8 mouse cellular contexts compared by ENCODE assay signal in genomic region chr2:181598454-181599351, GRCm38 (mm10). TPM values are rescaled to one million over a fixed set of nuclear protein-coding genes. Genes with fewer than 3 reads are reported as not detected.
DNase-seq lines count a peak whose midpoint lies in the region; ATAC-seq and TF ChIP-seq lines count a peak whose summit lies in the region.

Gene Samd10 (minus strand): TSS chr2:181599212.

- H3K4me2 ChIP-seq in heart, embryonic 16.5 days (ENCODE audit: low read depth, low read length), result peak within 1 kb of the TSS; percentile 97
- peak within 1 kb of the TSS; percentile 83 for H3K4me2 ChIP-seq in liver, embryonic 14.5 days (ENCODE audit: low read depth)

- TF ChIP-seq POLR2A in cortical plate, adult 2 months (IDR thresholded peaks at IDR 0.05; ENCODE audit: extremely low read depth, insufficient read depth, low read length), result 0 out of 2 replicates have a peak, but pooled peaks have one; percentile 51
- 0 out of 2 replicates have a peak, but pooled peaks have one; percentile 27 for TF ChIP-seq POLR2A in thymus, adult 2 months (IDR thresholded peaks at IDR 0.05; ENCODE audit: control insufficient read depth, extremely low read depth, insufficient read depth, low read length, poor library complexity)

- H3K4me1 ChIP-seq in cortical plate, adult 2 months (ENCODE audit: control insufficient read depth, insufficient read depth, low read length), result peaks cover 2% of the 10 kb centered on the region; the same call in 1 of the 2 replicates
- peaks cover 15% of the 10 kb centered on the region for H3K4me1 ChIP-seq in heart, embryonic 16.5 days (ENCODE audit: control insufficient read depth, insufficient read depth, low read length)
- H3K4me1 ChIP-seq in liver, embryonic 14.5 days (replicated peaks; ENCODE audit: control insufficient read depth in 2 of 2, insufficient read depth in 2 of 2, low read length in 1 of 2), result peaks cover 14 to 21% of the 10 kb centered on the region in 2 experiments; a peak in 3 of 4 replicates
- peaks cover 12% of the 10 kb centered on the region for H3K4me1 ChIP-seq in thymus, adult 2 months (replicated peaks; ENCODE audit: control insufficient read depth, insufficient read depth, low read length)

- H3K36me3 ChIP-seq in heart, embryonic 16.5 days (ENCODE audit: control insufficient read depth, insufficient read depth), result no peaks in the 10 kb centered on the region
- H3K36me3 ChIP-seq in liver, embryonic 14.5 days (replicated peaks; ENCODE audit: control insufficient read depth, insufficient read depth, low read depth), result no peaks in the 10 kb centered on the region
- H3K36me3 ChIP-seq in thymus, adult 2 months (ENCODE audit: control insufficient read depth, insufficient read depth, low read length), result no peaks in the 10 kb centered on the region

- H3K4me3 ChIP-seq in cortical plate, adult 2 months (ENCODE audit: insufficient read depth, low read length), result peak within 1 kb of the TSS; percentile 65
- peak within 1 kb of the TSS; percentile 86 for H3K4me3 ChIP-seq in heart, embryonic 16.5 days (ENCODE audit: low read length)
- peak within 1 kb of the TSS; percentile 62 to 66 for H3K4me3 ChIP-seq in liver, embryonic 14.5 days (ENCODE audit: insufficient read depth in 1 of 2, low read depth in 2 of 2, low read length in 2 of 2)
- peak within 1 kb of the TSS; percentile 73 for H3K4me3 ChIP-seq in thymus, adult 2 months (ENCODE audit: control insufficient read depth, insufficient read depth, low read length)

- H3K27me3 ChIP-seq in heart, embryonic 16.5 days (ENCODE audit: control insufficient read depth, insufficient read depth, low read length), result no peaks in the 10 kb centered on the region
- peaks cover 14% of the 10 kb centered on the region for H3K27me3 ChIP-seq in liver, embryonic 14.5 days (ENCODE audit: control insufficient read depth, insufficient read depth, low read length)
- H3K27me3 ChIP-seq in thymus, adult 2 months (ENCODE audit: control insufficient read depth, insufficient read depth, low read length), result no peaks in the 10 kb centered on the region

- no peak for TF ChIP-seq CTCF in cortical plate, adult 2 months (IDR thresholded peaks at IDR 0.05; ENCODE audit: extremely low read depth, insufficient read depth, low read length)
- TF ChIP-seq CTCF in liver, embryonic 14.5 days (IDR thresholded peaks at IDR 0.05; ENCODE audit: low read depth), result no peak
- peak; percentile 46; the same call in 1 of the 2 replicates for TF ChIP-seq CTCF in thymus, adult 2 months (IDR thresholded peaks at IDR 0.05; ENCODE audit: borderline replicate concordance, control insufficient read depth, extremely low read depth, insufficient read depth, low read length, poor library complexity)

- DNase-seq in A20 (ENCODE audit: low read depth, low spot score) (peak; percentile 89), R1 (ENCODE audit: low read depth, low spot score) (peak; percentile 79)
- DNase-seq in kidney, postnatal 14 days, result peak; percentile 80
- DNase-seq in liver, embryonic 14.5 days (ENCODE audit: low read depth in 3 of 3, low spot score in 3 of 3), result no peak
- DNase-seq in naive thymus-derived CD4-positive, alpha-beta T cell, adult 2 months (ENCODE audit: low read depth), result peak; percentile 77
- peak; percentile 67 for DNase-seq in thymus, adult 2 months

- H3K9me3 ChIP-seq in heart, embryonic 16.5 days (replicated peaks; ENCODE audit: control insufficient read depth, low read length), result no peaks in the 10 kb centered on the region
- no peaks in the 10 kb centered on the region for H3K9me3 ChIP-seq in liver, embryonic 14.5 days (ENCODE audit: control insufficient read depth, low read length)

- ATAC-seq in heart, embryonic 16.5 days (replicated peaks; ENCODE audit: extremely low read depth, insufficient read depth, low FRiP score), result peak; percentile 29
- ATAC-seq in liver, embryonic 14.5 days (ENCODE audit: insufficient read depth), result no peak

- TF ChIP-seq EP300 in liver, embryonic 14.5 days (IDR thresholded peaks at IDR 0.05; ENCODE audit: low read depth), result no peak

- WGBS in heart, embryonic 16.5 days, result 3% methylated on average over 71 of the region's 71 CpGs
- under 1% methylated on average over 71 of the region's 71 CpGs for WGBS in liver, embryonic 14.5 days (ENCODE audit: insufficient replicate concordance)
- WGBS in thymus, adult 2 months, result under 1% methylated on average over 71 of the region's 71 CpGs

- H3K9ac ChIP-seq in heart, embryonic 16.5 days (ENCODE audit: low read length), result peak within 1 kb of the TSS; percentile 91
- peak within 1 kb of the TSS; percentile 45 for H3K9ac ChIP-seq in liver, embryonic 14.5 days (replicated peaks)

- H3K27ac ChIP-seq in cortical plate, adult 2 months (ENCODE audit: insufficient read depth, low read length), result peak within 1 kb of the TSS; percentile 86
- peak within 1 kb of the TSS; percentile 73 for H3K27ac ChIP-seq in heart, embryonic 16.5 days (ENCODE audit: low read length)
- no peak within 1 kb of the TSS for H3K27ac ChIP-seq in liver, embryonic 14.5 days
- H3K27ac ChIP-seq in thymus, adult 2 months (ENCODE audit: control insufficient read depth, insufficient read depth, low read length), result peak within 1 kb of the TSS; percentile 32; the same call in 1 of the 2 replicates

RNA-seq across cellular contexts. Expression of gene Samd10, which starts in this region (rescaled TPM):
- polyA plus RNA-seq in cortical plate, adult 2 months (2012; rRNA removed), result 38.6 and 40.9 TPM in 2 replicates
- polyA plus RNA-seq in heart, embryonic 16.5 days (2015; fragmentation: Nextera tagmentation; extraction: Ambion mirVana), result 11.2 and 12.4 TPM in 2 replicates
- 1.6 TPM in 2 replicates for polyA plus RNA-seq in liver, embryonic 14.5 days (2012; rRNA removed)
- 1.5 TPM in 2 replicates for polyA plus RNA-seq in liver, embryonic 14.5 days (2014; fragmentation: Nextera tagmentation; extraction: Ambion mirVana)
- polyA plus RNA-seq in thymus, adult 2 months (2012; rRNA removed), result 26.5 and 29.0 TPM in 2 replicates

Comparison
In these comparisons a context has a peak if more than half of its experiments do, and no peak if none do; other contexts are left out.
1. DNase-seq: peak in A20 (single experiment), R1 (single experiment), kidney, postnatal 14 days (single experiment), naive thymus-derived CD4-positive, alpha-beta T cell, adult 2 months (single experiment) and thymus, adult 2 months (single experiment); none in liver, embryonic 14.5 days (0 of 3).
2. Peak in every context shown above with its lines, with median percentiles within 50 percentile points of each other: H3K4me3 ChIP-seq.